In the genomic region with DNA sequence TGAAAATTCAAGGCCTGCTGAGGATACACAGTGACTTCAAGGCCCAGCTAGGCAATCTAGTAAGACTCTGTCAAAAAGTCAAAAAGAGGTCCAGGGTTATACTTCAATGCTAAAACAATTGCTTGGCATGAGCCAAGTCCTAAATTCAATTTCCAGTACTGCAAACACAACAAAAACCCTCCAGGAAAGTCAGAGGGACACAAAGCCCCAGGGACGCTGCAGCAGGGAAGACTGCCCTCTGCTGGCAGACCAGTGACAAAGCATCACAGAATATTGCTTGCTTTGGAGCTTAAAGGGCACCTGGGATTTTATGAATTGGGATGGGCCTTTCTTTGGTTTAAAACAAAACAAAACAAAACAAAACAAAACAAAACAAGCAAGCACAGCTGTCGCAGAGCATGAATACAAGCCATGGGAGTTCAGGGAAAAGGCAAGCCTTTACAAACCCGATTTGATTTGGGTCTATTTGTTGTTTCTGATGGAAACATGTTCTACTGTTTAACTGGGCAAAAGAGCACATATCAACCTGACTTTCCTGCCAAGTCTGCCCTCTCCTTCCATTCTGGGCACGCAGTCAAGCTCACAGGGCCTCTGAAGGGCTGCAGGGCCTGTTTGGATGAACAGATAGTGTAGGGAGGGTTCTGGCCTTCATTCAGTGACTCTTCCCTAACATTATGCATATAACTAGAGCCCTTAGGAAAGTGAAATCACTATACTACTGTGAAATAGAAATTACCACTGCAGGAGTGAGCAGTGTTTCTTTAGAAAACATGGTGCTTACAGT, we compare ENCODE assay signal across 9 mouse cellular contexts. TPM values are rescaled to one million over a fixed set of nuclear protein-coding genes. Genes with fewer than 3 reads are reported as not detected.
DNase-seq lines count a peak whose midpoint lies in the region; ATAC-seq and TF ChIP-seq lines count a peak whose summit lies in the region.
"Had no signal": no experiment of that assay in that cellular context is flagged by ENCODE, and none has a peak within 500 bp of the region (broad histone marks: within the 10 kb centered on the region; RNA-seq: fewer than 3 reads in every experiment).

No protein-coding gene starts in this region.

- no peak overlapping the region for H3K4me2 ChIP-seq in liver, embryonic 11.5 days
- H3K4me2 ChIP-seq: hindbrain, embryonic 15.5 days had no signal

- 9% methylated on average over 4 of the region's 4 CpGs for WGBS in liver, adult 2 months
- WGBS in liver, embryonic 11.5 days = 42% methylated on average over 4 of the region's 4 CpGs

- TF ChIP-seq CTCF in liver, adult 2 months (IDR thresholded peaks at IDR 0.05; ENCODE audit: low read depth, low read length) = peak; percentile 81

- peak; percentile 28 for DNase-seq in cerebellum, adult 9-10 months
- no peak for DNase-seq in cerebellum, adult 9-11 months
- DNase-seq in liver, adult 2 months (ENCODE audit: extremely low read depth, low read depth, low spot score) = peak; percentile 87
- no peak for DNase-seq in liver, embryonic 11.5 days (ENCODE audit: low spot score)
- peak; percentile 93 for DNase-seq in adipocyte (ENCODE audit: low spot score)
- DNase-seq in fat pad, adult 2 months (ENCODE audit: extremely low read depth, low read depth, low spot score) = peak; percentile 47

- H3K27ac ChIP-seq in liver, adult 2 months (replicated peaks; ENCODE audit: insufficient read depth, low read depth, low read length) = peak overlapping the region; percentile 75
- no peak overlapping the region for H3K27ac ChIP-seq in liver, embryonic 11.5 days (ENCODE audit: low read depth, low read length)
- H3K27ac ChIP-seq: hindbrain, embryonic 15.5 days had no signal

- no peak overlapping the region for H3K4me3 ChIP-seq in liver, adult 2 months (ENCODE audit: insufficient read depth, low read depth, low read length)
- H3K4me3 ChIP-seq in liver, embryonic 11.5 days (ENCODE audit: low read depth, low read length) = no peak overlapping the region
- H3K4me3 ChIP-seq: hindbrain, embryonic 15.5 days had no signal

- H3K9me3 ChIP-seq in liver, embryonic 11.5 days (ENCODE audit: control insufficient read depth, low read length) = no peaks in the 10 kb centered on the region
- H3K9me3 ChIP-seq: hindbrain, embryonic 15.5 days had no signal

- no peak for TF ChIP-seq POLR2A in liver, adult 2 months (IDR thresholded peaks at IDR 0.05; ENCODE audit: extremely low read depth, insufficient read depth, low read length)

- H3K79me2 ChIP-seq in liver, adult 2 months (ENCODE audit: control insufficient read depth, insufficient read depth, low read length) = no peaks in the 10 kb centered on the region

- no peak for ATAC-seq in liver, embryonic 11.5 days (replicated peaks; ENCODE audit: low FRiP score)
- peak; percentile 83 for ATAC-seq in megakaryocyte progenitor cell, adult 5-6 weeks (replicated peaks; ENCODE audit: poor library complexity)
- ATAC-seq in inflammation-experienced regulatory T-cells, adult 6 months = no peak

- H3K36me3 ChIP-seq in liver, adult 2 months (ENCODE audit: control insufficient read depth, insufficient read depth, low read length) = peaks cover 23% of the 10 kb centered on the region
- no peaks in the 10 kb centered on the region for H3K36me3 ChIP-seq in liver, embryonic 11.5 days (ENCODE audit: control insufficient read depth, insufficient read depth, low read length)

- H3K4me1 ChIP-seq in liver, adult 2 months (ENCODE audit: control insufficient read depth, insufficient read depth, low read length) = peaks cover 5% of the 10 kb centered on the region; the same call in 1 of the 2 replicates
- no peaks in the 10 kb centered on the region for H3K4me1 ChIP-seq in liver, embryonic 11.5 days (replicated peaks; ENCODE audit: control insufficient read depth, insufficient read depth, low read length)
- H3K4me1 ChIP-seq: hindbrain, embryonic 15.5 days had no signal

- H3K27me3 ChIP-seq in liver, adult 2 months (ENCODE audit: control insufficient read depth, insufficient read depth, low read length) = no peaks in the 10 kb centered on the region
- no peaks in the 10 kb centered on the region for H3K27me3 ChIP-seq in liver, embryonic 11.5 days (replicated peaks; ENCODE audit: control insufficient read depth, insufficient read depth, low read length)
- H3K27me3 ChIP-seq: hindbrain, embryonic 15.5 days had no signal

- no peak overlapping the region for H3K9ac ChIP-seq in liver, adult 2 months (ENCODE audit: low read depth, low read length)
- H3K9ac ChIP-seq in liver, embryonic 11.5 days (ENCODE audit: low read depth, low read length) = no peak overlapping the region
- H3K9ac ChIP-seq: hindbrain, embryonic 15.5 days had no signal

RNA-seq across cellular contexts. Expression of gene Syap1, which starts 16.3 kb away (rescaled TPM):
- total RNA-seq in liver, adult 2 months (2014; rRNA removed) = 33.8 and 43.1 TPM in 2 replicates
- polyA plus RNA-seq in liver, adult 2 months (2012; rRNA removed) = 7.2 and 9.6 TPM in 2 replicates
- 27.0 and 28.2 TPM in 2 replicates for polyA plus RNA-seq in liver, embryonic 11.5 days (2014; fragmentation: Nextera tagmentation; extraction: Ambion mirVana)
- total RNA-seq in megakaryocyte progenitor cell, adult 5-6 weeks (2015) = 24.1 and 28.3 TPM in 2 replicates
- total RNA-seq in megakaryocyte progenitor cell, adult 5-6 weeks (2017) = 40.3 and 45.7 TPM in 2 replicates
- 10 to 100 TPM; 13.4 to 14.6 (median 14.4) TPM for polyA plus RNA-seq in inflammation-experienced regulatory T-cells, adult 6 months (2017; shearing (Covaris generic))

RNA-seq across cellular contexts. Expression of gene Ctps2, which starts 29.1 kb away (rescaled TPM):
- total RNA-seq in liver, adult 2 months (2014; rRNA removed) = 14.0 and 15.5 TPM in 2 replicates
- polyA plus RNA-seq in liver, adult 2 months (2012; rRNA removed) = 3.8 and 4.2 TPM in 2 replicates
- polyA plus RNA-seq in liver, embryonic 11.5 days (2014; fragmentation: Nextera tagmentation; extraction: Ambion mirVana) = 73.4 and 92.3 TPM in 2 replicates
- total RNA-seq in megakaryocyte progenitor cell, adult 5-6 weeks (2015) = 131 and 148 TPM in 2 replicates
- 65.1 and 65.6 TPM in 2 replicates for total RNA-seq in megakaryocyte progenitor cell, adult 5-6 weeks (2017)
- 100 to 1,000 TPM; 148 to 207 (median 187) TPM for polyA plus RNA-seq in inflammation-experienced regulatory T-cells, adult 6 months (2017; shearing (Covaris generic))

RNA-seq across cellular contexts. Expression of gene Txlng, which starts 42.7 kb away (rescaled TPM):
- total RNA-seq in liver, adult 2 months (2014; rRNA removed) = 18.0 and 20.0 TPM in 2 replicates
- 3.1 and 3.5 TPM in 2 replicates for polyA plus RNA-seq in liver, adult 2 months (2012; rRNA removed)
- polyA plus RNA-seq in liver, embryonic 11.5 days (2014; fragmentation: Nextera tagmentation; extraction: Ambion mirVana) = 21.3 and 21.9 TPM in 2 replicates
- total RNA-seq in megakaryocyte progenitor cell, adult 5-6 weeks (2015) = 23.1 and 30.1 TPM in 2 replicates
- 35.8 and 51.6 TPM in 2 replicates for total RNA-seq in megakaryocyte progenitor cell, adult 5-6 weeks (2017)
- 10 to 100 TPM; 23.1 to 27.5 (median 23.6) TPM for polyA plus RNA-seq in inflammation-experienced regulatory T-cells, adult 6 months (2017; shearing (Covaris generic))

Comparison
In these comparisons a context has a peak if more than half of its experiments do, and no peak if none do; other contexts are left out.
1. DNase-seq: peak in cerebellum, adult 9-10 months (single experiment), liver, adult 2 months (single experiment), adipocyte (single experiment) and fat pad, adult 2 months (single experiment); none in cerebellum, adult 9-11 months (single experiment) and liver, embryonic 11.5 days (single experiment).
2. RNA of gene Ctps2, which starts 29.1 kb away (polyA plus RNA-seq): 148 to 207 TPM in inflammation-experienced regulatory T-cells, adult 6 months and 73.4 to 92.3 TPM in liver, embryonic 11.5 days; 3.8 to 4.2 TPM in liver, adult 2 months; every median in the first group is over 10 times any median in the second.